ENCODE assay signal across 10 mouse cellular contexts in the genomic region with DNA sequence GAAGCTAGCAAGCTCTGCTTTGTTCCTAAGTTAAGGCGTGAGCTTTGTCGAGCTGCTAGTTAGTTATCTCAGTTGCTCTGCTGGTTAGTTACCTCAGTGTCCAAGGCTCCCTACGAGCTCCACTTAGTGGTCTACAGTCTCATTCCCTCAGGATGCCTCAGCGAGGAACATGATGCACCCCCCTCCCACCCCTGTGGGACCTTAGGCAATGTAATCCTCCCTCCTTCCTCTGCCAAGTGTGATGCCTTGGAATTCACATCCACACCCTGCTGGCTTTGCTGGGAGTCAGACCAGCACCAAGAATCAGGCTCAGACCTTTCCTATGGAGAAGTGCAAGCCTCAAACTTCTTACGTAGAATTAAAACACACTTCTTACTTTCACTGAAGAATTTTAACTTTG.
DNase-seq lines count a peak whose midpoint lies in the region; ATAC-seq and TF ChIP-seq lines count a peak whose summit lies in the region.
"Had no signal": no experiment of that assay in that cellular context is flagged by ENCODE, and none has a peak within 500 bp of the region (broad histone marks: within the 10 kb centered on the region; RNA-seq: fewer than 3 reads in every experiment).

No protein-coding gene starts in this region.

- no peaks in the 10 kb centered on the region for H3K27me3 ChIP-seq in kidney, embryonic 16.5 days (ENCODE audit: insufficient read depth, low read length)
- H3K27me3 ChIP-seq in heart, embryonic 16.5 days (ENCODE audit: control insufficient read depth, insufficient read depth, low read length) = no peaks in the 10 kb centered on the region
- H3K27me3 ChIP-seq in intestine, postnatal 0 days (replicated peaks; ENCODE audit: control insufficient read depth, insufficient read depth, low read length) = no peaks in the 10 kb centered on the region
- H3K27me3 ChIP-seq: megakaryocyte, embryonic 14.5 days had no signal

- WGBS in kidney, embryonic 16.5 days = 57% methylated on average over 5 of the region's 5 CpGs
- WGBS in heart, embryonic 16.5 days = 48% methylated on average over 5 of the region's 5 CpGs
- WGBS in intestine, postnatal 0 days = 82% methylated on average over 5 of the region's 5 CpGs

- no peak for TF ChIP-seq CTCF in intestine, postnatal 0 days (IDR thresholded peaks at IDR 0.05; ENCODE audit: low read depth)

- H3K4me3 ChIP-seq in kidney, embryonic 16.5 days (ENCODE audit: low read length) = no peak overlapping the region
- no peak overlapping the region for H3K4me3 ChIP-seq in heart, embryonic 16.5 days (ENCODE audit: low read length)
- no peak overlapping the region for H3K4me3 ChIP-seq in intestine, postnatal 0 days (ENCODE audit: low read depth, low read length)
- H3K4me3 ChIP-seq: megakaryocyte, embryonic 14.5 days had no signal

- ATAC-seq in kidney, embryonic 16.5 days (ENCODE audit: low FRiP score, low TSS enrichment) = peak; percentile 74
- no peak for ATAC-seq in heart, embryonic 16.5 days (replicated peaks; ENCODE audit: extremely low read depth, insufficient read depth, low FRiP score)
- no peak for ATAC-seq in intestine, postnatal 0 days
- ATAC-seq in megakaryocyte progenitor cell, adult 5-6 weeks (replicated peaks; ENCODE audit: poor library complexity) = no peak

- peak overlapping the region; percentile 76; the same call in 1 of the 2 replicates for H3K27ac ChIP-seq in kidney, embryonic 16.5 days (ENCODE audit: low read length)
- peak overlapping the region; percentile 43; the same call in 1 of the 2 replicates for H3K27ac ChIP-seq in heart, embryonic 16.5 days (ENCODE audit: low read length)
- no peak overlapping the region for H3K27ac ChIP-seq in intestine, postnatal 0 days (ENCODE audit: low read depth, low read length)

- peaks cover 9% of the 10 kb centered on the region; the same call in 1 of the 2 replicates for H3K36me3 ChIP-seq in kidney, embryonic 16.5 days (ENCODE audit: insufficient read depth, low read length)
- H3K36me3 ChIP-seq in heart, embryonic 16.5 days (ENCODE audit: control insufficient read depth, insufficient read depth) = no peaks in the 10 kb centered on the region
- no peaks in the 10 kb centered on the region for H3K36me3 ChIP-seq in intestine, postnatal 0 days (ENCODE audit: control insufficient read depth, insufficient read depth)

- no peak overlapping the region for H3K9ac ChIP-seq in kidney, embryonic 16.5 days (replicated peaks; ENCODE audit: low read length)
- H3K9ac ChIP-seq in heart, embryonic 16.5 days (ENCODE audit: low read length) = 0 out of 2 replicates have a peak overlapping the region, but pooled peaks have one; percentile 43
- H3K9ac ChIP-seq in intestine, postnatal 0 days (ENCODE audit: low read depth, low read length) = no peak overlapping the region

- DNase-seq in kidney, postnatal 36 days = no peak
- DNase-seq in 3134 (ENCODE audit: extremely low read depth, insufficient read length, low spot score) (peak; percentile 25), adipocyte (ENCODE audit: low spot score) (peak; percentile 11)
- DNase-seq in cerebellum, adult 18-20 months = no peak
- DNase-seq: right cerebral cortex, adult 18-20 months had no signal

- H3K4me1 ChIP-seq in kidney, embryonic 16.5 days (ENCODE audit: insufficient read depth, low read length) = peaks cover 34% of the 10 kb centered on the region
- H3K4me1 ChIP-seq in heart, embryonic 16.5 days (ENCODE audit: control insufficient read depth, insufficient read depth, low read length) = peaks cover 19% of the 10 kb centered on the region
- no peaks in the 10 kb centered on the region for H3K4me1 ChIP-seq in intestine, postnatal 0 days (replicated peaks; ENCODE audit: control insufficient read depth, insufficient read depth, low read length)

- 0 out of 2 replicates have a peak, but pooled peaks cover 3% of the 10 kb centered on the region for H3K9me3 ChIP-seq in kidney, embryonic 16.5 days (ENCODE audit: low read length)
- H3K9me3 ChIP-seq in heart, embryonic 16.5 days (replicated peaks; ENCODE audit: control insufficient read depth, low read length) = no peaks in the 10 kb centered on the region; the same call in 1 of the 2 replicates
- H3K9me3 ChIP-seq in intestine, postnatal 0 days (ENCODE audit: control insufficient read depth) = no peaks in the 10 kb centered on the region

- H3K4me2 ChIP-seq in kidney, embryonic 16.5 days (replicated peaks; ENCODE audit: low read depth, low read length) = no peak overlapping the region
- H3K4me2 ChIP-seq in heart, embryonic 16.5 days (ENCODE audit: low read depth, low read length) = no peak overlapping the region
- no peak overlapping the region for H3K4me2 ChIP-seq in intestine, postnatal 0 days (replicated peaks; ENCODE audit: low read depth)

Comparison
In these comparisons a context has a peak if more than half of its experiments do, and no peak if none do; other contexts are left out.
1. DNase-seq: peak in 3134 (single experiment) and adipocyte (single experiment); none in kidney, postnatal 36 days (0 of 2) and cerebellum, adult 18-20 months (0 of 2).